Mouse (Mus musculus): ENCODE data around the gene F2rl2.

The F2rl2 gene

DNA sequence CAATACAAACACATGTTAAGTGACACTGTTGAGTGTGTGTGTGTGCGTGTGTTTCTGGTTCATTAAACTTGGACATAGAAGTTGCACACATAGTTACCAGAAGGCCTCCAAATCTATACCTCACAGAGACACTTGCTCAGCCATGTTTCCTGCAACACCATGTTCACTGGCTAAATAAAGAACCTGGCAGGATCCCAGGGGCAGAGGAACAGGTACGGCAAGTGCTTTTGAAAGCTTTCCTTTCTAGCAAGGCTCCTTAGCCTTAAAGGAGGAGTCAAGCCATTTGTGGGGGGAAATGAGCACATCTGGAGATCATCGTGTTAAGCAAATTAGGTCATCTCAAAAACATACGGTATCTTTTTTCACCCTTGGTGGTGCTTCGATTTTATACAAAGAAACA is 6.7 kb downstream of the F2rl2 start:
- no peak for DNase-seq (ENCODE audit: low spot score)

- DNase-seq (ENCODE audit: low spot score), result no peak
Measured at GRCm38 (mm10) chr13:95705589-95705988, 8.9 kb downstream of the F2rl2 start.

GRCm38 (mm10) chr13:95712054-95712453 is 15.4 kb downstream of the F2rl2 start:
- DNase-seq (ENCODE audit: low spot score), result no peak

- DNase-seq (ENCODE audit: low spot score), result no peak
Measured at GRCm38 (mm10) chr13:95712570-95713268, 16.1 kb downstream of the F2rl2 start.

- no peak for DNase-seq (ENCODE audit: low spot score)
Measured at GRCm38 (mm10) chr13:95714271-95714975, 17.8 kb downstream of the F2rl2 start.

DNA sequence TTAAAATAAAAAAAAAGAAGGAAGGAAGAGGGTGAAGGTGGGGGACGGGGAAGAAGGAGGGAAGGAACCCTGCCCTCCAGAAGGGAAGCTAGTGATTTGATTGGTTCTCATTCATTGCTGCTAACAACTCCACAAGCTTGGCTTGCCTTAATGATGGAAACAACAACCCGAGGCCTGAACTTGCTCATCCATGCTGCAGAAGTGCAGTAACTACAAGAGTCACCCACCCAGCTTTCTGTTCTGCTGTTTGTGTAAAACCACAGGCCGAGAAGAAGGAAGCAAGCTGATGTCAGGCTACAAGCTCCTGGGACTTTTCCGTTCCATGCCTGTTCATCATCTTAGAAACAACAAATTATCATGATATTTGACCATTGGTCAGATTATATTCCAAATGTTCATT is 18.7 kb downstream of the F2rl2 start:
- DNase-seq (ENCODE audit: low spot score), result no peak

GRCm38 (mm10) chr13:95719320-95720232 is 22.9 kb downstream of the F2rl2 start:
- peak; percentile 68 for DNase-seq (ENCODE audit: low spot score)

DNA sequence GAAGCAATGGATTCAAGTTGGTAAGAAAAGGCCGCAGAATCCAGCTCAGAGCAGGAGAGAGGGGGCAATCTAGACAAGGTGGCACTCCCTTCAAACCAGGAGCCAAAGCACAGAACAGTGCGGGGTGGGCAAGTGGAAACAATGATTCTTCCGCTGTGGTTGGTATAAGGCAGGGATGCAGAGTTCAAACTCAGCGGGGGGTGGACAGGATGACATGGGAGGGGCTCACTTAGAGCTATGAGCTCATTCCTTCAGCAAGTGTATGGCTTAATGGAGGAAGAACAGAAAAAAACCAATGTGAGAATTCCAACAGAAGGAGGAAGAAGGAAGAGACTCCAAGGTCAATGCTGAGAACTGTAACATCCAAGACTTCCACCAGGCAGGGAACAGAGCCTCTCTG is 33.8 kb downstream of the F2rl2 start:
- DNase-seq (ENCODE audit: low spot score), result no peak

GRCm38 (mm10) chr13:95739651-95740050 is 43.0 kb downstream of the F2rl2 start:
- no peak for DNase-seq (ENCODE audit: low spot score)

GRCm38 (mm10) chr13:95741813-95742689 is 45.4 kb downstream of the F2rl2 start:
- DNase-seq (ENCODE audit: low spot score), result no peak

- DNase-seq (ENCODE audit: low spot score), result no peak
Measured at GRCm38 (mm10) chr13:95742881-95743466, 46.3 kb downstream of the F2rl2 start.

- DNase-seq (ENCODE audit: low spot score), result no peak
Measured at GRCm38 (mm10) chr13:95745451-95745850, 48.8 kb downstream of the F2rl2 start.

DNA sequence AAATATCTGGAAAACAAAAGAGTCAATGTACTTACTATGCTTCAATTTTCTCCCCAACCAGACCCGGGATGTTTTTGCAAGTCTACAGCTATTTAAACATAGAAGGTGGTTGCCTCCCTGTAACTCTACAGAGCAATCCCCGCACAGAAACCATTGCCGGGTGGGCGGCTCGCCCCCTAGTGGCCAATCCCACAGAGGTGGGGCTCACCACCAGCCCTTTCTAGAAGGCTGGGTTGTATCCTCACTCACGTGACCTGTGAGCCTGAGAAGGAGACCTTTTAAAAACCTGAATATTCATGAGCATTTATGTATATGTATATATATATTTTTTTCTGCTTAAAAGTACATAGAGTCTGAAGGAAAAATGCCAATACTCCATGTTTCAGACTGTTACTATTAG is 49.9 kb downstream of the F2rl2 start:
- peak; percentile 42 for DNase-seq (ENCODE audit: low spot score)

DNA sequence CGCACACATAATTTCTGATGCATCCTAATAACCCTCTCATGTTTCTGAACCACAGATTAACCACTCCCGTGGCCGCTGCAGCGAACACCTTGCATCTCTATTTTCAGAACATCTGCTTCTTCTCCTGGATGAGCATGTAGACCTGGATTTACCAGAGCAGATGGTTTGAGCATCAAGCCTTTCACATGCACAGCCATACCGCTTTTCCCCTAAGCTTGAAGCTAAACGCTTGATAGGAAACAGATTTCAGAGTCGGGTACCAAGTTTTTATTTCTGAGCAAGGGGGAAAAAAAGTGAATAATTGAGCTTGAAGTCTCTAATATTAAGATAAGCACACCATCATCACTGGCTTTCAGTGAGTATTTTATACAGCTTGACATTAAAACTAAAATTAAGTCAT is 50.4 kb downstream of the F2rl2 start:
- DNase-seq (ENCODE audit: low spot score), result no peak

- no peak for DNase-seq (ENCODE audit: low spot score)
Measured at GRCm38 (mm10) chr13:95747541-95747940, 50.9 kb downstream of the F2rl2 start.
